Mouse (Mus musculus): ENCODE results near the gene ccdc198.
"Not testable (repeated sequence)": the region's sequence is repeated elsewhere in the genome, so short reads cannot be mapped to it uniquely, and the experiment has no call there.

GRCm38 (mm10) chr14:49210215-49210614 lies 35.1 kb downstream of the ccdc198 start:
- not testable (repeated sequence) for TF ChIP-seq CTCF (IDR thresholded peaks at IDR 0.05; ENCODE audit: borderline replicate concordance, insufficient read depth, low read length); POLR2A (IDR thresholded peaks at IDR 0.05; ENCODE audit: low read depth, low read length)
